Comparison of ENCODE assay signal across 14 mouse cellular contexts in genomic region chr5:22141821-22142220, GRCm38 (mm10).
DNase-seq lines count a peak whose midpoint lies in the region.
"Had no signal": no experiment of that assay in that cellular context is flagged by ENCODE, and none has a peak within 500 bp of the region (broad histone marks: within the 10 kb centered on the region; RNA-seq: fewer than 3 reads in every experiment).

No protein-coding gene starts in this region.

- peak; percentile 81 for DNase-seq in adrenal gland, adult 2 months
- DNase-seq in adrenal gland, postnatal 4 days (ENCODE audit: low spot score in 2 of 2) = no peak
- peak; percentile 6 for DNase-seq in 416B (ENCODE audit: low read depth)
- peak; percentile 53 for DNase-seq in adrenal gland, postnatal 10 days
- DNase-seq in brain, adult 2 months (ENCODE audit: low read depth, low spot score) = peak; percentile 59
- DNase-seq in frontal cortex, adult 2 months (ENCODE audit: extremely low spot score in 1 of 2, low spot score in 1 of 2) = no peak
- DNase-seq in cerebellum, adult 11 months = no peak
- DNase-seq: cerebellum, postnatal 10 days; forebrain, postnatal 0 days; gastrocnemius, adult 2 months; gastrocnemius, postnatal 36 days; heart, adult 11 months; heart, postnatal 14 days; kidney, adult 11 months had no signal

Comparison
In these comparisons a context has a peak if more than half of its experiments do, and no peak if none do; other contexts are left out.
1. DNase-seq: peak in adrenal gland, adult 2 months (single experiment), 416B (single experiment), adrenal gland, postnatal 10 days (single experiment) and brain, adult 2 months (single experiment); none in adrenal gland, postnatal 4 days (0 of 2), frontal cortex, adult 2 months (0 of 2) and cerebellum, adult 11 months (single experiment).